Mouse (Mus musculus) kidney, adult 2 months (tissue): ENCODE measurements at regions not wholly inside any gene's neighbourhood (a gene's known extent, or its start where the extent isn't known, plus 50 kb on each side); places are given as distances from the start of the nearest gene placed in this dataset.

Source experiments
- CTCF ChIP-seq: fragments of 200-500 bp; conservative IDR thresholded peaks from 2 replicates; pipeline ENCODE4 v1.5.1; 2011; ENCODE audit warnings: low read depth, mild to moderate bottlenecking, control low read depth, low read length, moderate library complexity, mixed read lengths; ENCODE audit not compliant: insufficient read depth, insufficient read length
- POLR2A ChIP-seq: fragments of 200-500 bp; IDR thresholded peaks from one replicate; pipeline ENCODE4 v1.6.1; 2011; ENCODE audit warnings: low read depth, low read length, control low read depth

DNA sequence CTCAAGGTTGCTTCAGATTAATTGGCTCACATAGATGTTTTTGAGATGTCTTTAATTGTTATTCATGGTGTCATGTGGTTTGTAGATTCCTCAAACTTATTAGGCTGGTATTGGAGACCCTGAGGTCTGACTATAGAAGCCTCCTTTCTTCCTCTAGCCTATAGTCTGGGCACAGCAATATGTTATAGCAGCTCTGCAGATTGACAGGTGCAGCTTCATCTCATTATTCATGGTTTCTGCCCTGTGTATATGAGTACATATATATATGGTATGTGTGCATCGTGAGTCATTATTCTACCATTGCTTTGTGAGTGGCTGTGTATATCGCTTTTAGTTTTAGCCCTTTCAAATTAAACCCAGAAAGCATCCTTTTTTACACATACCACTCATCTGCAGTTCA lies 197.4 kb upstream of the Lcorl start:
- TF ChIP-seq POLR2A (no peak), CTCF (no peak)
